Mouse (Mus musculus): ENCODE measurements at regions not wholly inside any gene's neighbourhood (a gene's known extent, or its start where the extent isn't known, plus 50 kb on each side); places are given as distances from the start of the nearest gene placed in this dataset.

- DNase-seq = no peak
These were observed 100.8 kb upstream of the Rnaseh2b start for GRCm38 (mm10) chr14:62191624-62192023.

- DNase-seq = no peak
These were observed 99.6 kb upstream of the Rnaseh2b start for GRCm38 (mm10) chr14:62192814-62193213.

- no peak for DNase-seq
These were observed 99.0 kb upstream of the Rnaseh2b start for GRCm38 (mm10) chr14:62193371-62193770.

GRCm38 (mm10) chr14:62196776-62197175 is 95.6 kb upstream of the Rnaseh2b start:
- no peak for DNase-seq

DNA sequence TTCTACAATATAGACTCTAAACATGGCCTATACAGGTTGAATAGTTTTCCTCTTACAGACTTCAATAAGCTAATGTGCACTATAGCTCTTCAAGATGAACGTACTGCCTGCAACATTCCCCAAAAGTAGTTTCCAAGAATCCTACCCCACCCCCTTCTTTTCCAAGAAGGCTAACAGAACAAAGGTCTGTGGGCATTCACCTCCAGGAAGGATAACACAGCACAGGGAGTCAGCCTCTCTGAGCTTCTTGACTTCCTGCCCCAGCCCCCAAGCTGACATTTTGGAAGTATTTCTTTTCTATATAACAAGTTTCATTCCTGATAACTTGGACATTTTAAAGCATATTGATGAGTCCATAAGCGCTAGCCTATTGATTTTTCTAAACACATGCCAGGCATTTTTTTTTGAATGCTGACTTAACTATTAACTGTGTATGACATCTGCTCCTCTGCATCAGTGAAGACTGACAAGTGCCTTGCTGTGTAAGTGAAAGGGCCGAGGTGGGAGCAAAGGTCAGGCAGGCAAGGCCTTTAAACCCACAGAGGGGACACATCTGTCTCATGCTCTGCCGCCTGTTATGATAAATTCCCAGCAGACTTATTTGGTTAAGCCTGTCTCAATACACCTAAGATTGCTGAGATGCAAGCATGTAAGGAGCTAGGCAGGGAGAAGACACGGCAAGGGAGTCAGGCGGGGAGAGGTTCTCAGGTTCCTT is 93.8 kb upstream of the Rnaseh2b start:
- no peak for DNase-seq

DNA sequence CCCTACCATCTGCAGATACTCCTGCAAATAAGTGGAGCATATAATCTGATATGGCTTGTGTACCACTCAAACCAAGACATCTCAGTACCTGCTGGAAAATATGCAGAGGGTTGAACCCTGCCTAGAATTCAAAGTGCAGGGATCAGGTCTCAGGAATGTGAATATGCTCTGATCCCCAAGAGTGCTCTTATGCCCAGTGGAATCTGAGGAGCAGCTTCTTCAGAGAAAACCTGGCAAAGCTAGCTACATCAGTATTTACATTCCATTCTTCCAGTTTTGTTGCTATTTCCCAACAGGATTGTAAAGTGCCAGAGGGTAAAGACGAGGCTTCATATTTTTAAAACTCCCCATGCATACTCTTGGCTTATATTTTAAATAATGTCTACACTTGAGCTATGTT is 77.3 kb upstream of the Rnaseh2b start:
- no peak for DNase-seq

GRCm38 (mm10) chr14:62216995-62217394 is 75.4 kb upstream of the Rnaseh2b start:
- DNase-seq = no peak

- DNase-seq = no peak
These were observed 74.4 kb upstream of the Rnaseh2b start for GRCm38 (mm10) chr14:62217971-62218370.

DNA sequence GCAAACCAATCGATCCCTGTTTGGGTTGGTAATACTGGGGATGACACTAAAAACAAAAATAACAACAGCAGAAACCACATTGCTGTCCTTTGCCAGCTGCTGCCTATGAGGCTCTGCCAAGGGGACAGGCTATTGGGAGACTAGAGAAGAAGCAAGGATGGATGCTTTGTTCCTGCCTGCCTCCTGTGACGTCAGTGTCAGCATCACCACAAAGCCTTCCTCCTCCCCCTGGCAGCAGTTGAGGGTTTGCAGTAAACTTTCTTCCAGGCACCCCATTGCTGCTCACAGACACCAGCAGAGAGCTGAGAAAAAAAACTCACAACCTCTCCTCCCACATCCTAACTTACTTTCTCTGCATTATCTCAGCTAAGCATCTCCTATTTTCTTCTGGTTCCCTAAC is 73.7 kb upstream of the Rnaseh2b start:
- DNase-seq = no peak

- DNase-seq = no peak
These were observed 71.6 kb upstream of the Rnaseh2b start for GRCm38 (mm10) chr14:62220770-62221169.
